Mouse (Mus musculus) gastrocnemius, adult 18-20 months (tissue): ENCODE results near the gene Necap1. TPM values are rescaled to one million over a fixed set of nuclear protein-coding genes. Genes with fewer than 3 reads are reported as not detected.

ENCODE experiments used
- DNase-seq: peaks from one replicate; pipeline ENCODE4 v3.0.0; 2021; ENCODE audit warnings: low spot score
- microRNA-seq: library from miRNA; unstranded; fragments of <30 nt; microRNA quantifications from one replicate; pipeline ENCODE4 v1.2.0, GENCODE M21; 2021
- total RNA-seq, 2 experiments: library from RNA; stranded (reverse); gene quantifications; 2 replicates each; pipeline ENCODE4 v1.2.3; 2021

Gene Necap1
- total RNA-seq, 2 experiments from 2014 or later, result 11.8 to 16.8 TPM

GRCm38 (mm10) chr6:122881287-122881686 lies 7.0 kb downstream of the Necap1 start:
- DNase-seq, result no peak

DNA sequence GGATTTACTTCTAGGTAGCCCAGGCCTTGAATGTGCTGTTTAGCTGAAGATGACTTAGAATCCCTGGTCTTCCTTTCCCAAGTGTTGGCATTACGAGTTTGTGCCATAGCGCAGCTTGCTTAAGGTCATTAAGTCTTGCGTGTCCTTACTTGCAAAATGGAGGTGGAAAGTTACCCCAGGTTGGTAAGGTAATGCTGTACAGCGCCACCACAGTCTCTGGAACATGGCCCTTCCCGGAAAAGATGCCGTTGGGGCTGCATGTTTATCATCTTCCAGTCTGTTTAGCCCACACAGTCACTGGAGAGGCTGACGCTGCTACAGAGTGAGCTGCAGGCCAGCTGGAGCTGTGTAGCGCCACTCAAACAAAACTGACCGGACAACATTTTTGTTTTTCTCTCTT lies 9.3 kb downstream of the Necap1 start:
- DNase-seq, result no peak

GRCm38 (mm10) chr6:122889599-122889998 lies 15.3 kb downstream of the Necap1 start:
- DNase-seq, result no peak

- DNase-seq, result peak; percentile 54
Measured at GRCm38 (mm10) chr6:122892442-122893049, 18.3 kb downstream of the Necap1 start.

DNA sequence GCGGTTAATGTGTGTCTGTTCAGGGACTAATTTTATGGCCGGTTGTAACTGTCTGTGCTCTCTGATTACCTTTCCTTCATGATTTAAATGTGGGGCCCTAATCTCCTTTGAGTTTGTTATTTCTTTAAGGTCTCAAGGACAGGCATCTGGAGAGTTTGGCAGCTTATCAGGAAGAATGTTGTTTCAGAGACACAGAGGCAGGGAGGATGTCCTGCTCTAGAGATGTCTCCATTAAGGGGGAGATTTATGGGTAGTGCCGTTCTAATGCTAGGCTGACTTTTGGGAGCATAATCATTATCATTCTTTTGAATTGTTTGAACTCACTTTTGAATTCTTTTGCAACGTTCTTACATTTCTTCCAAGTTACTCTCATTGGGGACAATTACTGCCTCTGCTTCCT lies 45.6 kb downstream of the Necap1 start:
- no peak for DNase-seq

- DNase-seq, result peak; percentile 2
Measured at GRCm38 (mm10) chr6:122921451-122921850, 47.2 kb downstream of the Necap1 start, which contains the start of gene Clec4a1. Gene Clec4a1, plus strand, starts transcription at chr6:122921848.

GRCm38 (mm10) chr6:122934845-122935244 lies 60.6 kb downstream of the Necap1 start:
- DNase-seq, result no peak

Small RNAs within 50 kb of the gene (microRNA-seq; reads per million reads assigned to microRNA genes)
- gene Mir7231, result not detected

Other genes with a start within 250 kb of the Necap1 start
- not detected for gene Dppa3, start 248.1 kb upstream of the Necap1 start, total RNA-seq
- gene Nanog, start 167.0 kb upstream of the Necap1 start, total RNA-seq, result not detected
- gene Slc2a3, start 72.8 kb upstream of the Necap1 start, total RNA-seq, result 1 to 10 TPM; 5.0 to 7.1 TPM
- 10 to 100 TPM; 26.2 to 29.3 TPM for gene Foxj2, start 54.6 kb upstream of the Necap1 start, total RNA-seq
- gene C3ar1, start 18.3 kb upstream of the Necap1 start, total RNA-seq, result under 1 TPM; 0.34 to 0.62 TPM
- 1 to 10 TPM; 1.2 to 1.5 TPM for gene Clec4a1, start 47.4 kb downstream of the Necap1 start, total RNA-seq
- gene Clec4a3, start 78.0 kb downstream of the Necap1 start, total RNA-seq, result under 1 TPM; 0.81 to 0.89 TPM
- not detected for gene Clec4a4, start 115.9 kb downstream of the Necap1 start, total RNA-seq
- not detected for gene Clec4b1, start 175.5 kb downstream of the Necap1 start, total RNA-seq
- 1 to 10 TPM in 1 of 2 experiments, under 1 TPM in 1; 0.59 to 1.7 TPM for gene Clec4a2, start 232.0 kb downstream of the Necap1 start, total RNA-seq